Mouse (Mus musculus): ENCODE data around the gene Rnft2.

DNA sequence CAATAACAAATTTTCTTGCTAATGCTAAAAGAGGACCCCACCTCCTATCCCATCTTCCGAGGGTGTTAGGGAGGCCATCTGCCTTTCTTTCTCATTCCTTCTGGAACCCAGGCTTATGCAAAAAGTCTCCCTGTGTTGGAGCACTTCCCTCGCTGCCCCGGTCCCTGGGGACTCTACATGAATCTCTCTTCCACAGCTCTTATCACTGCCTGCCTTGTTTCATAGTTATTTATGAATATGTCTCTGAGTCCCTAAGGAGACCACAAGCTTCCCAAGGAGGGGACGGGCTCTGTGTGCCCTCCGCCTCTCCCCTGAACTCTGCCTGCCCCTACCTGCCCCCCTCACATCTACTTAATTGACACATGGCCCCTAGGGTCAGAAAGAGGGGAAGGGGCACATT, 45.2 kb downstream of the Rnft2 start:
- no peak for TF ChIP-seq POLR2A (IDR thresholded peaks at IDR 0.05; ENCODE audit: borderline replicate concordance, insufficient read depth, low read length)
- TF ChIP-seq CTCF (IDR thresholded peaks at IDR 0.05; ENCODE audit: borderline replicate concordance, insufficient read depth, low read depth, low read length): no peak

All from cerebellum, adult 2 months (tissue).